Mouse (Mus musculus) lung, postnatal 14 days (tissue): ENCODE measurements around the gene Tnfrsf12a.

Source experiments
- DNase-seq: peaks from one replicate; pipeline ENCODE4 v3.0.0; 2021

The Tnfrsf12a gene

DNA sequence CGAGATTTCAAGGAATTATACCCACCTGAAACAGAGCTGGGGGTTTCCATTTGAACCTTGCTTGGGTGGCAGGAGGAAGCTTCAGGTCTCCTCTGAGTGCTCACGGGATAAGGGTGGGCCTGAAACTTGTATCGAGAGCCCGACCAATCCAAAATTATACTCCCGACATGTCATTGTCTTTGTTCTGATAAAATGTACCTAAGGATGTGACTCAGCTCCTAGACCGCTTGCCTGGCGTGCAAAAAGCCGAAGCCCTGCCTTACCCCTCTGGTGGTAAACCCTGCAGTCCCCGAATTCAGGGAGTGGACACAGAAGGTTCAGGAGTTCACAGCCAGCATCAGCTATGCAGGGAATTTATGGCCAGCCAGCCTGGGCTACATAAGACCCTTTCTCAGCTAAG is 3.1 kb upstream of the Tnfrsf12a start:
- no peak for DNase-seq

DNA sequence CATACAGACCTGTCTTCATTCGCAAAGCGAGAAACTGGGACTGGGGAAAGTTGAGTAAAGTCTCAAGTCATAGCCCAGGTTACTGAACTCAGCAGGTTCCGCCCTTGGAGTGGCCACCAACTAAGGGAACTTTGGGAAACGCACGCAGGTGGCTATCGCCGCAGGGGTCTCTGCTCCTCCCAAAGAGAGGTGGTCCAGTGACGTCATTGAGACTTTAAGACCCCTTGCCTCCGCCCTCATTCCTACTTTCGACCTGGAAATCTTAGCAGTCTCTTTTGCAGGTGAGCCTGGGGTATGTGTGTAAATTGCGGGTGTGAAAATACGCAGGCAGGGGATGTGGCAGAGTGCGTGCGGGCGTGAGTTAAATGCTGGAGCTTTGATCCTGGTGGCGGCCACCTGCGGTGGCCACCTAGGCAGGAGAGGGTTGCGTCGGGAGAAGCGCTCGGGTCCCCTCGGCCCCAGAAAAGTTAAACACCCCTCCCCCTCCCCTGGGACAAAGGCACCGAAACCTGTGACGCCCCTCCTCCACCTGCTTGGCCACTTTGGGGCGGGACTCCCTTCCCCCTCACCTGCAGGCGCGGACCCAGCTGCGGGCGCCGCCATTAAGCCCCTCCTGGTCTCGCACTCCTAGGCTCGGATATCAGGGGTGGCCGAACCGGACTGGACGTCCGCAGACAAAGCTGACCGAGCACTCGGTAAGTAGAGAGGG is 2.0 kb upstream of the Tnfrsf12a start, which contains the start of gene Cldn6:
Gene Cldn6 (plus strand): TSS at position 123 of the 709 bp plus-strand sequence.
- no peak for DNase-seq

DNA sequence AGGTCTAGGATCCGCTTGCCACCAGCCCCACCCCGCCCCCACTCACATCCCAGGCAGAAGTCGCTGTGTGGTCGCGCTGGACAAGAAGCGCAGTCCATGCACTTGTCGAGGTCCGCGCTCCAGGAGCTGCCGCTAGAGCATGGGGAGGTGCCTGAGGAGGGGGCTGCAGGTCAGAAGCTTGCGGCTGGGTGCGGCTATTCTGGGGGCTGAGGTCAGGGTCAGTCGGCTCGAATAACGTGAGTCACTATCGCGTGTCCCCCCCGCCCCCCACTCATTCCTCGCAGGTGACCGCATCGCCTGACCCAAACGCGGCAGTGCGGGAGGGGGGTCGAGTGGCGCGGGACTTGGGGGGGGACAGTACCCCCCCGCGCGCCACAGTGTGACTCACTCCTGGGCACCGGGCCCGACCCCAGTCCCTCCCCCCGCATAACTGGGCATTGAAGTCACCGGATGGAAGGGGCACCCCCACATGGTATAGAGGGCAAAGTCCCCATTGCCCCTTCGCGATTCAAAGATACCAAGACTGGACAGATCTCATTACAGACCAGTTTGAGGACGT is 716 bp downstream of the Tnfrsf12a start:
- peak; percentile 62 for DNase-seq

DNA sequence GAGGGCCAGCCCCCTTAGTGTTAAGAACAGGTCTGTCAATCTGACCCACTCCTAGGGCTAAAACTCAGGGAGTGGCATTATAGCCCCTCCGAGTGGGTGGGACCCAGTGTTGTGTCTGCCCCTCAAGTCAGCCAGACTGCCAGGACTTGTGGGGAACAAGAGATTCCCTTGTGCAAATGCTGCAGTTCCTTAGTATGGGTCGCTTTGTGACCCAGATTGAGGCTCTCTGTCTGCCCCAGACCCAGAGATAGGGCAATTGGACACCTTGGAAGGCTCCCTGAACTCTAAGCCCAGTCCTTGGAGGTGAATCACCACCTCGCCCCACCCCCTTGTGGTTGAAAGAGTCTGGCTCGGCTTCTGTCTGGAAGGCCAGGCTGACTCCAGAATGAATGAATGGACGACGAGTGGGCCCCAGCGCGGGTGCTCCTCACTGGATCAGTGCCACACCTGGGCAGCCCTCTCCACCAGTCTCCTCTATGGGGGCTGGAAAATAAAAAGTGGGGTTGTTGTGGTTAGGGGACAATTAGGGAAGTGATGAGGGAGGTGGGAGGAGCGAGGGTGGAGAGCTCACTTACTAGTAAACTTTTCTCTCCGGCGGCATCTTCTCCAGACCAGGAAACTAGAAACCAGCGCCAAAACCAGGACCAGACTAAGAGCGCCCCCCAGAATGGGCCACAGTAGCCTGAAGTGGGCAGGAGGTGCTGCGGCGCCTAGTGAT is 1.5 kb downstream of the Tnfrsf12a start:
- DNase-seq, result peak; percentile 47

DNA sequence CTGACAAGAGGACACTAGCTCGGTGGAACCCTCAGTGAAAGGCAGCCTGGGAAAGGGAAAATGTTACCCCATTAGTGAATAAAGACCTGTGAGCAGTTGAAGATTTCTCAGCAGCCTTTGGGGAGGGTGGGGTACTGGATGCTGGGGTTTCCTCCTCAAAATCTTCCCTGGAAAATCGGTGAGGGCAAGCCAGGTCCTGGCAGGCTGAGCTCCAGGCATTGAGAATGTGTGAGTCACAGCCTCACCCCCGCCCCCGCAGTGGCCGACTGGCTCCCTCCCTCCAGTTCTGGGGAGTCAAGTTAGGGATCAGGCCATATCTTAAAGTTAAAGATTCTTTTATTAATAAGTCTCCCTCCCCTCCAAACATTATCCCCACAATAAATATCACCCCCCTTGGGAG is 2.1 kb downstream of the Tnfrsf12a start:
- peak; percentile 58 for DNase-seq

DNA sequence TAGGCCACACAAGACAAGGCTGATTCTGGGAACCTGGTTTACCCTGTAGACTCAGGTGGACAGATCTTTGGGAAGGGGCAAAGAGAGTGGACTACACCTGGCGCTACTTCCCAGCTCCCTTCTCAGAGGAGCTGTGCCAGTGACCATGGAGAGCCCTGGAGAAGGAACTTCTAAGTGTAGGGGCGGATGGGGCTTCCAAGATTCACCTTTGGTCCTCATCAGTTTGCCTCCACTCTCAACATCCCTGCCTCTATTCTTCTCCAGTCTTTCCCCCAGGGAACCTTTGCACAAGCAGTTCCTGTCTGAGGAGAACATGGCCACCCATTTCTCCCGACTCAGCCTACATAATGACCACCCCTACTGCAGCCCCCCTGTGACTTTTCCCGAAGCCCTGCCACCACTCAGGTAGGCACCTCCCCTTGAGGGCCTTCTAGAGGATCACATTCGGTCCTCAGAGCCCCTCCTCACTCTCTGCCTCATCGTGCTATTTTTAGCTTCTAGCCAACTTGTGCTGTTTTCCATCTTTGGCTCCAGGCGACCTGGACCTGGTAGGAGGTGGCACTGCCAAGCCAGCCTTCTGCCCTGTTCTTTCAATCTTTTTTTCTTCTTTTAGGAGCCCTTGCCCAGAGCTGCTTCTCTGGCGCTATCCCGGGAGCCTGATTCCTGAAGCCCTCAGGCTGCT is 2.9 kb downstream of the Tnfrsf12a start:
- DNase-seq, result no peak

DNA sequence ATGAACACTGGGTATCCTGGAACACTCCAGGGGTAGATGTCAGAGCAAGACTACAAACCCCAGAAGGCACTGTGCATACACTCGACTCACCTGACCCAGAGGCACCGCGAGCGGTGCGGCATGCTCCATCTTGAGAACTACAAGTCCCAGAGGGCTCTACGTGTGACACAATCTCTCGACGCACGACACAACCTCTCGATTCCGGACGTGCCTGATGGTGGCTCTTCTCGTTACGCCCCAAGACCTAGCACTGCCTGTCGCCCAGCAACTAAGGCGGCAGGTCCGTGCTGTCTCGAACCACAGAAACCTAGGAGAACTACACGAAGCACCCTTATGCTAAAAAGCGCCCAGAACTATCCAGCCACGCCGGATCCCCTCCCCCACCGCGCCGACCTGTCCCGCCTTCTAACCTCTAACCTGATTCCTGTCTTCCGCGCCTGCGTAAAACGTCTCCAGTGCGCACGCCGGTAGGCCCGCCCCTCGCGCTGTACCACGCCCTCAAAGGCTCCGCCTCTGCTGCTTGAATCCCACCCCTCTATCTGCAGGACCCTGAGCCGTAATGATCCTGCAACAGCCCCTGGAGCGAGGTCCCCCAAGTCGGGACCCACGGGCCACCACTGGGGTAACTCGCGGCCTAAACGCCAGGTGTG is 3.7 kb downstream of the Tnfrsf12a start, which contains the start of the genes Hcfc1r1 and Thoc6:
Gene Hcfc1r1 (plus strand): TSS at position 173 of the 650 bp plus-strand sequence.
Gene Thoc6 (minus strand): TSS at position 459 of the 650 bp plus-strand sequence.
- peak; percentile 93 for DNase-seq

DNA sequence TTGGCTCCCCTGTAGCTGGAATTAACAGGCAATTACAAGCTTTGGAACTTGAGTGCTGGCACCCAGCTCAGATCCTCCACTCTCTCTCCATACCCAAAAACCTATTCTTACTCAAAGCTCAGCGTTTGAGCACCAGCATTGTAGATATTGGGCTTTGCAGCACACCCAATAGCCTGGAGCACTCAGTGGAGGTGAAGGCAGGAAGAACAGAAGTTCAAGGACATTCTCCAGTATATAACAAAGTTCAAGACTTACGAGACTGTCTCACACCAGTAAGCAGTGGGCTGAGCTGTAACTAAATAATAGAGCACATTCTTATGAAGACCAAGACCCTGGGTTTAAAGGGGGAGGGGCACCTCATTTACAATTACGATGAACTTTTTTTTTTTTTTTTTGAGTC is 4.5 kb downstream of the Tnfrsf12a start:
- no peak for DNase-seq

DNA sequence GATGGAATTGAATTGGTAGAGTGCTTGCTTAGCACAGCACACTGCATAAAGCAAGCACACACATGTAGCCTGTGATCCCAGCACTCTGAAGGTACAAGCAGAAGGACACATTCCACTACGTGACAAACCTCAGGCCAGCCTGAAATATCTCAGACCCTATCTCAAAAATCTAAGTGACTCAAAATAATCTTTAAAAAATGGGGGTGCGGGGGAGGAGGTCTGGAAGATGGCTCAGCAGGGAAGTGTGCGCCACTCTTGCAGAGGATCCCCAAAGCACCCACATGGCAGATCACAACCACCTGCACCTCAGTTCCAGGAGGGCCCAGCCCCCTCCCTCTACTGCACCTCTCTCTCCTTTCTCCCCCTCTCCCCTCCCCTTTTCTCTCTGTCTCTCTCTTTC is 5.7 kb downstream of the Tnfrsf12a start:
- DNase-seq, result no peak

DNA sequence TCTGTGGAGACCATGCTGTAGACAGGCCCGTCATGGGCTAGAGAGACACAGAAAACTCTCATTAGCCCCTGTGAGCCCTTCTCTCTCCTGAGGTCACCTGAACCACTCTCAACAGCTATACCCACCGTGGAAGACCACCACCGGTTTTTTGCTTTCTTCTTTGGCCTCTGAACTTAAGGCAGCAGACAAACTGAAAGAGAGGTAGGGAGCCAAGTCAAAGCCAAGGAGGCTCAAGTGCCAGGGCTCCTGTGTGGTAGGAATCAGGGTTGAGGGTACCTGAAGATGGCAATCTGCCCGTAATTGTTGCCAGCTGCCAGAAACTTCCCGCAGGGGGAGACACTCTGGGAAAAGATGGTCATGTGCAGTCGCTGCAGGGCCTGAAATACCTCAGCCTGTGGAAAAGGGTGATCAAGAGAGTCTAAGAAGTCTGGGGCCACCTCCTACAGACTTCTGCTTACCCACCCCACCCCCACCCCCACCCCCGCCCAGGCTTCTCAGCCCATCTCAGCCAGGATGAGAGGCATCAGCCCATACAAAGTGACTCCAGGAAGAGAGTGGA is 6.7 kb downstream of the Tnfrsf12a start:
- DNase-seq, result no peak

DNA sequence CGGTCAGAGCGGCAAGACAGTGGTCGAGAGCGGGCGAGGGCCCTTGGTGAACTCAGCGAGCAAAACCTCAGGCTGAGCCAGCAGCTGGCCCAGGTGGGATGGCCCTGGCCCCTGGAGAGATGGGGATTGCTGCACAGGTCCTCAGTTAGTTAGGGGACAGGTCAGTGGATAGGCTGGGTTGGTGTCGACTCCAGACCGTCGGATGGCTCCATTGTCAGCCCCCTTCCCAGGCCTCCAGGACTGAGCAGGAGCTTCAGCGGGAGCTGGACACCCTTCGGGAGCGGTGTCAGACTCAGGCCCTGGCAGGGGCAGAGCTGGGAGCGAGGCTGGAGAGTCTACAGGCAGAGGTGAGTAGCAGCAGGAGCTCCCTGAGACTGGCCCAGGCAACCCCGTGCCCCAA is 11.8 kb downstream of the Tnfrsf12a start:
- DNase-seq, result no peak

DNA sequence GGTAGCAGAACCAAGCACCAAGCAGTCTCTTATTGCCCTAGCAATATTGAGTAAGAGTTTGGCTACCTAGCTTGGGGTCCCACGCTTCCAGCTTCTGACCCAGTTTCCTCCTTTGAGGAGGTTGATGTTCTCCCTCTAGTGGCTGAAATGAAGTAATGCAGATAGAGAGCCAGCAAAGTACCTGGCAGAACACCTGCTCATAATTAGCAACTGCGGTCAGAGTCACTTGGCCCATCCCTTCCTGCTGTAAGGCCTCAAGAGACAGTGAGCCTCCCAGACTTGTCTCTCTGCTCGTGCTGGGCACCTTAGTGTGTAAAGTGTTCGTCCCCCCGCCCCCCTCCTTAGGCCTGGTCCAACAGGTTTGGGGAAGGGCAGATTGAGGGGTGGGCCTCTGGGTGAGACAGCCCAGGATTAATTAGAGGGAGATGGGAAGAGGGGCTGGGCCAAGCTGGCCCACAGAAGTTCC is 12.7 kb downstream of the Tnfrsf12a start:
- peak; percentile 22 for DNase-seq

DNA sequence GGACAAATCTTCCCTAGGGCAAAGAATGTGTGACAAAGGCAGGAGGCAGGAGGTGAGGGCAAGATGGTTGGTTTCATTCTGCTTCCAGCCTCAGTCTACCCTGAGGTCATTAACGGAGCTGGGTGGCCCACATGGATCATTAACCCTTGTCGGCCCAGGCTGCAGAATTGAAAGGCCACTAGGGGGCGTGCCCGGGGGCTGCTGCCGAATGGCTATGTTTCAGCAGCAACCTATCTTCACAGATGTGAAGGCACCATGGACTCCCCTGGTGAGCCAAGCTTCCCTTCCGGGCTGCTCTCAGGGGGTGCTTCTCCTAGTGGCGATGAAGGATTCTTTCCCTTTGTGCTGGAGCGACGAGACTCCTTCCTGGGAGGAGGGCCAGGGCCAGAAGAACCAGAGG is 15.7 kb downstream of the Tnfrsf12a start:
- peak; percentile 26 for DNase-seq

DNA sequence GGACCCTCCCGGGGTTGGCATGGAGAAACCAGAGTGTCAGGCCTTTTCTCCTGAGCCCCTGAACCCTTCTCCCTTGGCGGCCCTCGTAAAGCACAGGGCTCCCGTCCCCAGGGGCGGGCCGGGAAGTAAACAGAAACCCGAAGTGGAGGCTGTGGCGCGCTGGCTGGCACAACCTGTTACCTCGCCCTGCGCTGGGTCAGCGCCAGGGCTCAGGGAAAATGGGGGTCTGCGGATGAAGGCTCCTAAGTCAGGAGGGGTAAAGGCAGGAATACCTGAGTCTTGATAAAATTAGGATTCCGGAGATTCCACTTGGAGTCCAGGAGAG is 16.4 kb downstream of the Tnfrsf12a start:
- no peak for DNase-seq

DNA sequence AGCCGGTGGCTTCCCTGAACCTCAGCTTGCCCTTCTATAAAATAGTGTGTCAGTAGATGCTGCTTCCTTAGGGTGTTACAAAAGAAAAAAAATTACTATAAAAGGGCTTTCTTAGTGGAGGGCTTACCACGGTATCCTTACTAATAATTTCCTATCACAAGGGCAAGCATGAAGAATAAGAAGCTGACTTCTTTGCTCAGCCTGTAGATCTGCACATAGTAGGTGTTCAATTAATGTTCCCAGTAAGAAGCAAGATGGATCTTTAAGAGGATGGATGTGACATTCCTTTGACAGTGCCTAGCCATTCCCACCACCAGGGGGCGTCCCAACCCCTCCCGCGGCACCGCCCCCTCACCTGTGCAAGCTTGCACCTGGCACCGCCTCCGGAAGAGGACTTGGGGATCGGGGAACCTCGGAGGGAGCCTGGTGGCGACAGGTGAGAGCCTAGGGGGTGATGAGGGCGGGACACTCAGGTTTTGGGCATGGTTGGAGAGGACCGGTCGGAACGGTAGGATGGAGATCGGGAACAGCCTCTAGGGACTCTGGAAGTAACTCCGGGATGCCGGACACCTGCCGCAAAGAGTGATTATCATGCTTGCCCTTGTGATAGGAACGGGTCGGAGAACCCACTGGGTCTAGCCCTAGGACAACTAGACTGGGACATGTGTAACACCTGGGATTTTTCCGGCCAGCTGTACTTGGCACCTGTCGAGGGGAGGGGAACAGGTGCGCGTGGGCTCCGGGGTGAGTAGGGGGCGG is 17.0 kb downstream of the Tnfrsf12a start, which contains the start of gene Bicdl2:
Gene Bicdl2 (plus strand): TSS at position 390 of the 759 bp plus-strand sequence.
- DNase-seq, result peak; percentile 79

DNA sequence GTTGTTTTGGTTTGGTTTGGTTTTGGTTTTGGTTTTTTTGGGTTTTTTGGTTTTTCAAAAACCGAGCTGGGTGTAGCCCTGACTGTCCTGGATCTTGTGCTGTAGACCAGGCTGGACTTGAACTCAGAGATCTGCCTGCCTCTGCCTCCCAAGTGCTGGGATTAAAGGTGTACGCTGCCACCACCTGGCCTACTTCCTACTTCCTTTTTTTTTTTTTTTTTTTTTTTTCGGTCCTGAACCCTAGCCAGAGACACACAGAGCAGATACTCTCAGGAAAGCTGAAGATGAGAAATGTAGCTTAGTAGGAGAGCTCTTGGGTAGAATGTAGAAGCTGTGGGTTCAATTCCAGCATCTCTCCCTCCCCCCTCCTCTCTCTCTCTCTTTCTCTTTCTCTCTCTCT is 18.8 kb downstream of the Tnfrsf12a start:
- no peak for DNase-seq

DNA sequence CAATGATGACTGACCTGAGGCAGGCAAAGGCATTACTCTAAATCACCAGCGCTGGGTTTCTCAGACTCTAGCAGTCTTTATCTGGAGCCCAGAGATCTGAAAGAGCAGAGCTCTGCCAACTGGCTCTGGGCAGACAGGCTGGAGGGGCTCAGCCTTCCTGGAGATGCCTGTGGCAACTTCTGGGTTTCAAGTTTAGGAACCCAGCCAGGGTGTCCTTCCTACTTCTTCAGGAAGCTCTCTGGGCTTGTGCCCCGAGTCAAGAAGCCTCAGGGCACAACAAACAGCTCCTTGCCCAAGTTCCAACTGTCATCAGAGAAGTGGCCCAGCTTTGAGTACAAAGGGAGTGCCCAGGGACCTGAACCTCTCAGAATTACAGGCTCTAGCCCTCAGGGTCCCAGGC is 22.9 kb downstream of the Tnfrsf12a start:
- no peak for DNase-seq

DNA sequence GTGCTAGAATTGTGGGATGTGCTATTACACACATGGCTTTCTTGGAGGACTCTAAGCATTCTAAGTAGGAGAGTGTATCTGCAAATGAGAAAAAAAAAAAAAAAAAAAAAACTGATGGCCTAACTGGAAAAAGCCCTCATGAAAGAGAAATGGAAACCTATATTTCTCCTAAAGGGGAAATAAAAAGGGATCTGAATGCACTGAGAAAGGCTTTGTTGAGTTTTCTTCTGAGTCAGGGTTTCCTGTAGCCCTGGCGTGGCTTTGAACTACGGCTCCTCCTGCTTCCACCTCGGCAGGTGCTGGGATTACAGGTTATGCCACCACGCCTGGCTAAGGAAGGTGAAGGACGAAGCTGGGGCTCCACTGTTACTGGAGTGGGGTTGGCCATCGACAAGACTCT is 23.3 kb downstream of the Tnfrsf12a start:
- no peak for DNase-seq

DNA sequence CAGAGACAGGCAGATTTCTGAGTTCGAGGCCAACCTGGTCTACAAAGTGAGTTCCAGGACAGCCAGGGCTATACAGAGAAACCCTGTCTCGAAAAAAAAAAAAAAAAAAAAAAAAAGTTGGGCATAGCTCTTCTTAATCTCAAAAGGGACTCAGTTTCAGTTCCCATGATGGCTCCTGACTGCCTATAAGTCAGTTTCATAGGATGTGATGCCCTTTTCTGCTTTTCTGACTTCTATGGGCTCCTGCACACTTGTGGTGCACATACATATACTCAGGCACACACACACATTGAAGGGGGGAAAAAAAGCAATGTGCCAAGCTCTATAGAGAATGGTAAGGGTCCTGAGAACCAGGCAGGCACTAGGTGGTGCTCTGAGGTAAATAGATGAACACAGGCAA is 23.9 kb downstream of the Tnfrsf12a start:
- DNase-seq, result no peak

DNA sequence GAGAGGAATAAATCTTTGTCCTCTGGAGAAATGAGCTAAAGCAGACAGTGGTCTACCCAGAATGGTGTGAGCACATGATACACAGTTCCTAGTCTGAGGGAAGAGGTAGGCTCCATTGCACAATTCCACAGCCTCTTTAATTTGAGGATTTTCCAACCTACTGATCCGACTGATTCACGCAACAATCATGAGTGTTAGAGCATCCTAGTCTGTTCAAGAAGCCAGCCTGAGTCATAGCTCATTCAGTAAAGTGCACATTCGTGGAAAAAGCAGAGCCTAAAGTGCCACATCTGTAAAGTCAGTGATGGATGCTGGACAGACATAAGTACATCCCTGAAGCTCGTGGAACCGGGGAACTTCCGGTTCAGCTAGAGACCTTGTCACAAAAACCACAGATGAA is 25.9 kb downstream of the Tnfrsf12a start:
- DNase-seq, result no peak

DNA sequence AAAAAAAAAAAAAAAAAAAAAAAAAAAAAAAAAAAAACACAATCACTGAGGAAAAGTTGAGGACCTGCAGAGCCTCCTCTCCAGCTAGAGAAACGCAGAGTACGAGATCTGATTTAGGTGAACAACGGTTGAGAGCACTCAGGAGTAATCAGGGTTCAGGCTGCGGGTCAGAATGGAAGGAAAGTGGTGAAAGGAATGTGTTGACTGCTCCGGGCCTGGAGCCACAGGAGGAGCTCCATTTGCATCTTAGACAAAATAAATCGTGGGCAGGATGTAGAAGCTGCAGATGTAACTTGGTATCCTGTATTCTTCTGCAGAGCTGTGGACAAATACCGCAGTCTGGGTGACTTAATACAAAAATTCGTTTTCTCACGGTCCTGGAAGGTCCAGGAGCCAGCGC is 31.4 kb downstream of the Tnfrsf12a start:
- no peak for DNase-seq
